Mouse (Mus musculus) ZHBTc4 (cell line): Measurements from ENCODE around the gene Gm17584.
"Not testable (repeated sequence)": the region's sequence is repeated elsewhere in the genome, so short reads cannot be mapped to it uniquely, and the experiment has no call there.

Experiments used
- DNase-seq: peaks from one replicate; pipeline ENCODE4 v3.0.0-alpha.2; 2011; ENCODE audit warnings: low read depth, low spot score

Gene Gm17584

DNA sequence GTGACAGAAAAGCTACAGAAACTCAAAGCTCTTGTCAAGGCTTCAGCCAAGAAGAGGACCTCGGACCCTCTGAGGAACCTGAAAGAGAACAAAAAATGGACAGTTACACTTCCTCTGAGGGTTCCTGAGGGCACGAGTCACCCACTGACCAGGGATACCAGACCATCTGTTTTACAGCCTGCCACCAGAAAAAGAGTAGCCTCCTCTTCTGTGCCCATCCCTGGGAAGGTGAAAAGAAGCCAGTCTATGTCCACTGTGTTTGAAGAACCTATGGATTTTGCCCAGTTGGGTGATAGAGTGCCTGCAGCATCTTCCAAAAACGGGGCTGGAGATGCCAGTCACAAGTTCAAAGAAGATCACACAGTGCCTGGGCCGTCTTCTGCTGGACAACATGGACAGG lies at the start of gene Gm17584:
TSS of gene Gm17584 (plus strand) at position 301 of the 400 bp plus-strand sequence.
- DNase-seq, result not testable (repeated sequence)
